Mouse (Mus musculus) liver, adult (tissue): Measurements from ENCODE around the gene Mboat1.

ENCODE experiments used
- GATA4 ChIP-seq: IDR thresholded peaks from 2 replicates; pipeline ENCODE4 v1.6.1; 2014; ENCODE audit warnings: mild to moderate bottlenecking, low read length; ENCODE audit not compliant: insufficient replicate concordance

Gene Mboat1

DNA sequence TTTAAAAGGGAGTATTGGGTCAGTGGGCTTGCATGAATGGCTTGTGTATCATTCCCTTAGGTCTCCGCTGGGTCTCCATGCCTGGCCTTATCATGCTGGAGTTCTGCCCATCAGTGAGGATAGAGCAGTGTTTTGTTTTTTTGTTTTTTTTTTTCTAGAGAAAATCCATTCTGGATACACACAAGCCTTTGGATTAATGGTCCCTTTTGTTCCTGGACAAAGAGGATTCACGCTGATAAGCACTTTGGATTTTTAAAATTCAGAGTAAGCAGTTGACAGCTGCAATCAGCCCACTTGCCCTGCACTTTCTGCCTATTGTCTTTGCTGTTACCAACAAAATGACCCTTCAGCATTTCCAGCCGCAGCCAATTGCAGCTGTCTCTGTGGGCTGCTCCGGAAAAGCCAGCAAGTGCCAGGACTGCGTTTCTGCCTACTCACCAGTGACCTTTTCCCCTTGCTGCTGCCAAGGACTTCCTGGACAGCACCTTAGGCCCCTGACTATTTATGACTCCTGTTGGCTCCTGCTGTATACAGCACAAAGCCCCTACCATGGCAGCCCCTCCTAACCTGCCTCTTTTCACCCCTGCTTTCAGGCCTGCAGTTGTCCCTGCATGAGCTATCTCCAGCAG lies 117.5 kb downstream of the Mboat1 start:
- TF ChIP-seq GATA4, result no peak

DNA sequence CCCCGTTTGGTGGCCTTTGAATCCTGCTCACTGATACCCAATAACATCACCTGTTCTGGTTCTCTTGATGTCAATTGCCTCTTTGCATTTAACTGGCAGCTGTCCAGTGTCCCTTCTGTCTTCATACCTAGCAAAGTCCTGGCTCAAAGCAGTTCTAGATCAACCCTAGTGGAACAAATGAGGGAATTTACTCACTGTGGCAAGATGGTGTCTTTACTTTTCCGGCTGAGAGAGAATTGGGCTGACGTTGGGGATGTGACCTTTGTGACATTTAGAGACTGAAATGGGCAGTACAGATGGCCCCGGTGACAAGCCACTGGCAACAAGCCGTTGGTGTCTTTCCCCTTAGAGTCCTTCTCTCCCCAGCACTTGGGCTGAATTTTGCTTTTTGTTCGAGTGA lies 118.1 kb downstream of the Mboat1 start:
- no peak for TF ChIP-seq GATA4

DNA sequence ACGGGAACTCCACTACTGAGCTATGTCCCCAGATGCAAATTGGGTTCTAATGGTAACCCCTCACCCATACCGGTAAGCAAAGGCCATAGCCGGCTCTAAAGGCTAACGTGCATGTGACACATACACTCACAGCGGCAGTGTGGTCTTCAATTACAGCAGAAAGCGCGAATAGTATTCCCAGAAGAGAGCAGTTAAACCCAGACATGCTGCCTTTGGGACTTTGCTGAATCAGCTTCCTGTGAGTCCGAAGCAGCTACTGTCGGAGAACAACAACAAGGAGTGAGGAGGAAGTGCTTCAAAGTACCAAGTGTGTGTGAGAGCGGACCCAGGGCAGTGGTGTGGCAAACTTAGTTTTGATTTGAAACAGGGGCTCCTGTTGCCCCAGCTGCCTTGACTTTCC lies 122.5 kb downstream of the Mboat1 start:
- TF ChIP-seq GATA4, result no peak

DNA sequence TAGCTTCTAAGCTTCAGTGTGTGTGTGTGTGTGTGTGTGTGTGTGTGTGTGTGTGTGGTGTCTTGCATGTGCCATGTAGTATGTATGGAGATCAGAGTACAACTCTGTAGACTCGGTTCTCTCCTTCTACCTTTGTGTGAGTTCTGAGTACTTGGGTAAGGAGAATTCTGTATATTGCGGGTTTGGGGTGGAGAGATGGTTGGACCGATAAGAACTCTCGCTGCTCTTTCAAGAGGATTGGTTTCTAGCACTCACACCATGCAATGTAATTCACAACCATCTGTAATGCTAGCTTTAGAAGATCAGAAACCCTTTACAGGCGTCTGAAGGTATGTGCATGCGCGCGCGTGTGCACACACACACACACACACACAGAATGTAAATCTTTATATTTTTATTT lies 123.0 kb downstream of the Mboat1 start:
- TF ChIP-seq GATA4, result no peak

DNA sequence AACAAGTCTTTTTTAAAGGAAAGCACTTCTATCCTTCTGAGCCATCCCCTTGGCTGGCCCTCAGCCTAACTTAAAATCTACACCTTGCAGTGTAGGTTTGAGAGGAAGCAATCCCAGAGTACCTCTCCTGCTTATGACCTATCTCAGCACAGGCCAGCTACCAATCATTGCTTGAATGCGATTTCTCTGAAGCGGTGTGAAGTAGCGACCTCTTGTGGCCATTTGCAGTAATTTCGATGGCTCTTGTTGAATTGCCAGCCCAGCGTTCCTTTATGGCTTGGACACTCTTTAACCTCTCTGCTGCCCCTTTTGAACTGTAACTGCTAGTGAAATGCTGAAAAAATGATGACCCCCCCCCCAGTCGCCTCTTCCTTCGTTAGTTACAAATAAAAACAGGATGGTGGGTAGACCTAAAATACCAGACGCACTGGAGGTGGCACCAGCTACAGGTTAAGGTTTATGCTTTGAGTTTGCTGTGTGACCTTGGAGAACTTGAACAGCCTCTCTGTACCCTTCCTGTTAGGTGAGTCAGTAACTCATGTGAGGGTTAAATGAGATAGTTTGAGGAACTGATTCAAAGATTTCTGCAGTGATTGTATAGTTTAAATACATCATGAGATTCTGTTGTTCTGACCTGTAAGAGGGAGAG lies 123.7 kb downstream of the Mboat1 start:
- TF ChIP-seq GATA4, result no peak

GRCm38 (mm10) chr13:30263681-30264080 lies 127.4 kb downstream of the Mboat1 start:
- no peak for TF ChIP-seq GATA4

GRCm38 (mm10) chr13:30264303-30264702 lies 128.0 kb downstream of the Mboat1 start:
- TF ChIP-seq GATA4, result no peak

DNA sequence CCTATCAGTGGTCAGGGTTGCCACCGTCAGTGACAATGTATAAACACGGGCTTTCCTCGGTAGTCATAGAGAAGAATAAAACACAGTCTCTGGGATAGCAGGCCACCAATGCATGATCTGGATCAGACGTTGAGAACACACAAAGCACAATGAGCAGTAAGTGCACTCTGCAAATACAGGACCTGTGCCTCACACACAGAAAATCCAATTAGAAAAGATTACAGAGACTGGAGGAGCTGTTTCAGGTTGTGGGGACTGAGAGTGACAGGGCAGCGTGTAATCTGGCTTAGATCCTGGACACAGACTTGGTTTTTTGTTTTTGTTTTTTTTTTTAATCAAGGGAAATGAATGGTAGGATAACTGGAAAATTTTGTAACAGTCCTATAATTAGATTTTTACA lies 128.5 kb downstream of the Mboat1 start:
- no peak for TF ChIP-seq GATA4

DNA sequence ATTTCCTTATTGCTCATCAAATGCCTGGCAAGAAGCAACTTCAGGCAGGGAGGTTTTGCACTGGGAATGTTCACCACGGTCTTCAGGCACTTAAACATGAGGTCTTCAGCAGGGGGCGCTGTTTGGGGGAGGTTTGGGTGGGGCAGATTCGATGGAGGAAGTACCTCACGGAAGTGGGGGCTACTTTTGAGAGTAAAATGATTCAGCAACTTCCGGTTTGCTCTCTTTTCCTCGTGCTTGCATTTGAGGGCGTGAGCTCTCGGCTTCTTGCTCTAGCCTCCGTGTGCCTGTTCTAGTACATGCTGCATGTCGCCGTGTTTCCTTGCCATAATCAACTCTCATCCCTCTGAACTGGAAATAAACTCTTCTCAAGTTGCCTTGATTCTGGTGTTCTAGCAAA lies 129.7 kb downstream of the Mboat1 start:
- no peak for TF ChIP-seq GATA4

DNA sequence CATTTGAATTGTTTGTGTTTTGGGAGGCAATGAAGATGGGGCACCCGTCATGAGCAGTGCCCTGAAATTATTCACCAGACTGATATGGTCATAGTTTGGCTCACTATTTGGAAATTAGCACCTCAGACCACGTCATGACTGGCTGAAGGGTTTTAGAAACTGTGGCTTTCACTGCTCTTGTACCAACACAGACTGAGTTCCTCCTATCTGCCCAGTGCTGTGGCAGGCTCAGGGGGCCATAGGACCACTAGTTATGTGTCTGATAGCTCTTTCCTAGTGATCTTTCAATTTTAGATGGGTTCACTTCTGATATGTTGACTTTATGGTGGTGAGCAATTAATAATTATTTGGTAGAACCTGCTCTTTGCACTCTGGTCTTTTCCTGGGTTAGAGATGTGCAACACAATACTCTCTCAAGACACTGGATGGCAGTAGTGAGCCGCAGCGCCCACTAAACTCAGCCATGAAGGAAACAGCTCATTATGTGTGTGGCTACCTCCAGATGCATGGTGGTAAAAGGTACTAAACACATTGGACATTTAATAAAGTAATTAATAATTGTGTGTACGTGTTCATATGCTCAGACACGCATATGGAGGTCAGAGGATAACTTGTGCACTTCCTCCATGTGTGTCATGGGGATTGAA lies 135.9 kb downstream of the Mboat1 start:
- no peak for TF ChIP-seq GATA4
